Mouse (Mus musculus) ZHBTc4 (cell line): ENCODE data around the gene Wdr45b.
"Not testable (repeated sequence)": the region's sequence is repeated elsewhere in the genome, so short reads cannot be mapped to it uniquely, and the experiment has no call there.

Experiments
- DNase-seq: peaks from one replicate; pipeline ENCODE4 v3.0.0-alpha.2; 2011; ENCODE audit warnings: low read depth, low spot score

Gene Wdr45b

GRCm38 (mm10) chr11:121328206-121328605 lies 26.0 kb downstream of the Wdr45b start:
- DNase-seq, result no peak

GRCm38 (mm10) chr11:121326681-121327080 lies 27.6 kb downstream of the Wdr45b start:
- no peak for DNase-seq

DNA sequence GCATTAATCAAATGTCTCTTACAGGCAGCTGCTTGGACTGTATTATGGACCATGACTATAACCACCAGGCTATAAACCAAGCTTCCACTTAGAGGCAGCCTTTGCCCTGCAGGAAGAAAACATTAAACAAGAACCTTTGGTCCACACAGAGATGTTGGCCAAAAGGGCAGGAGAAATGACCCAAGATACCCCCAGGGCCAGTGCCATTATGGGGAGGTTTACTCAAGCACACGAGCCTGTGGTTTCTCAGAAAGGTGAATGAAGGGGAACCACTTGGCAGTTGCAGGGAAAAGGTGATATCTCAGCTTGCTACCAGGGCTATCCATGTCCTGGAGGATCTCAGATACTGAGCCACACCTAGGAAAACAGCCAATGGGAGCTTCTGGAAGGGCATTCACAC lies 28.2 kb downstream of the Wdr45b start:
- DNase-seq, result no peak

DNA sequence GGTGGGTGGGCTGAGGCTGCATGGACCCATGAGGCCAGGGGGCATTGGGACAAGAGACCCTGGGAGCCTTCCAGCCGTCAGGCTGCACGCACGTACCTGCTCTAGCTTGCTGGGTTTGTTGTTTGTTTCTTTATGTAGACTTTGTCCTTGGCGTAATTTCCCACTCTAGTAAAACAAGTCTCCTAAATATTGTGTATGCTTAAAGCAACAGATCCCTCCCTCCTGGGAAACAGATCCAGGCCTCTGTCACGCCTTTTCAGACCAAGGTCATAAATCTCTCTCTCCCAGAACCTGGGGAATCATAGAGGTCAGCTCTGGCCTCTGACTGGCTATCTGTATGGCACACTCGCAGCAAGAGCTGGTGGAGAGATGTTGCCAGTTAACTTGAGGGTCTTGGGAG lies 46.5 kb downstream of the Wdr45b start:
- not testable (repeated sequence) for DNase-seq

DNA sequence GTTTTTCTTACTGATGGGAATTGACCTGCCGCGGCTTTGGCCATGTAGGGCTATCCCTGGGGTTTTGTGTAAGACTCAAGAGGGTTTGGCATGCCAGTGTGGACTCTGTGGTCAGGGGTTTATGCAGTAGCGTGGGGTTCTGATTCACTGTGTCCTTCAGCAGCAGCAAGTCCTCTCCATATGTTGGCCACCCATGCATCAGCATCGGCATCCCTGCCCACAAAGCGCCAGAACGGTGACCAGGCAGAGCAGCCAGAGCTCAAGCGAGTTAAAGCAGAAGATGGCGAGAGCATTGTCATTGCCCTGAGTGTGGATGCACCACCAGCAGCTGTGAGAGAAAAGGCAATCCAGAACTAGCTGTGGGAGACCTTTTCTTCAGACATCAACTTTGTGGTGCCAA lies 47.6 kb downstream of the Wdr45b start:
- no peak for DNase-seq

DNA sequence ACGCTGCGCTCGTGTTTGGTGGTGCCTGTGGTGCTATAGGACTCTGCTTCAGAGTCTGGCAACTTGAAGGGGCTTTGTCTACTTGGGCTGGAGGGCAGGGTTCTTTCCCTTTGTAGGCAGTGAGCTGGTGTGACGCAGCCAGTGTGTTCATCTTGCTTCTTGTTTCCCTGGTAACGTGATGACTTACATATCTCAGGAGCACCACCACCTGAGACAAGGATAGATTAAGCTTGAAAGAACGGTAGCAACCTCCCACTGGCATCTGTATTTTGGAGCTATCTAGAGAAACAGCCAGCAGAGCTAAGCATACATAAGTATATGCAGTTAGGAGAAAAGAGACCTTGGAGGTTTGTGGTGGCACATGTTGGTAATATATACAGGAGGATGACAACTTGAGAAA lies 48.9 kb downstream of the Wdr45b start:
- no peak for DNase-seq

DNA sequence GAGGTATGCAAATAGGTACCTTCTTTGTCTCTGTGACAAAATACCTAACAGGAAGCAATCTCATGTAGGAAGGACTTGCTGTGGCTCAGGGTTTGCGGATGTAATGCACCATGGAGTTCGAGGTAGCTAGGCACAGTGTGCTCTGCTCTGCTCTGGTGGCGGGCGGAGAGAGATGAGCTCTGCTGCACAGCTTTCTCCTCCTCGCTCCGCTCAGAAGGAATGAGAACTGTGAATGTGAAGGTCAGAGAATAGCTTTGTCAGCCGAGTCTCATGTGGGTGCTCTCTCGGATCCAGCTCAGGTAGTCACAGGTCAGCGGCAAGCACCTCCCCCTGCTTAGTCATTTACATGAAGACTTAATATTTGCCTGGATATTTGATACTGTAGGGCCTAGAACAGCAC lies 54.0 kb downstream of the Wdr45b start:
- DNase-seq, result no peak

DNA sequence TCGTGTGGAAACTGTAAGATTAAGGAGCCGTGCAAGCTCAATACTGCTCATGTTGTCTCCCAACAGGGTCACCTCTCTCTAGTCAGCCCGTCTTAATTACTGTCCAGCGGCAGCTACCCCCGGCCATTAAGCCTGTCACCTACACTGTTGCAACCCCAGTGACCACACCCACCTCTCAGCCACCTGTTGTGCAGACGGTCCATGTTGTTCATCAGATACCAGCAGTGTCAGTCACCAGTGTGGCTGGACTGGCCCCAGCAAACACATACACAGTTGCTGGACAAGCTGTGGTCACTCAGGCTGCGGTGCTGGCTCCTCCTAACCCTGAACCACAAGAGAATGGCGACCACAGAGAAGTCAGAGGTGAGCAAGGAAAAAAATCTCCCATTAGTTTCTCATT lies 55.8 kb downstream of the Wdr45b start:
- DNase-seq, result no peak

DNA sequence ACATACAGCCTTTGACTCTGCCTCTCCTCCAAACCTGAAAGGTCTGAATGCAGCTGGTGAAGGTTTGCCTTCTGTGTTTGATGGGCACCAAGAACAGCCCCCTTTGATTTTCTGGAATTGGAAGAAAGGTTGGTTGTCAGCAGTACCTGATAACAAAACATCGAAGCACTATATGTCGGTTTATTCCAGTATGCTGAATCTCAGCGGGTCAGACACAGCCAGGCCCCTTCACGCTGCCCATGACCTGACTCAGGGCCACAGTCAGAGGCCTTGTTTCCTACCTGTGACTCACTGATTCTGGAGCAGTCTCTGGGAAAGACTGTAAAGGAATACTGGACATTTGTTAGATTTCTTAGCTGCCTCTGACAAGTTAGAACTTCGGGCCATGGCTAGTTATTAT lies 59.5 kb downstream of the Wdr45b start:
- DNase-seq, result no peak

- no peak for DNase-seq
These were observed 64.4 kb downstream of the Wdr45b start for GRCm38 (mm10) chr11:121289859-121290258.

- no peak for DNase-seq
These were observed 71.3 kb downstream of the Wdr45b start for GRCm38 (mm10) chr11:121282911-121283310.

GRCm38 (mm10) chr11:121278011-121278410 lies 76.2 kb downstream of the Wdr45b start:
- DNase-seq, result no peak

GRCm38 (mm10) chr11:121277516-121277915 lies 76.7 kb downstream of the Wdr45b start:
- no peak for DNase-seq
